Mouse (Mus musculus) C2C12 (cell line): ENCODE data around the gene Rcn2.

ENCODE experiments used
- CEBPB ChIP-seq: IDR thresholded peaks from one replicate; pipeline ENCODE4 v1.6.1; 2011; ENCODE audit warnings: low read depth, mild to moderate bottlenecking, control low read depth, moderate library complexity
- CTCF ChIP-seq: IDR thresholded peaks from one replicate; pipeline ENCODE4 v1.5.1; 2011; ENCODE audit not compliant: control insufficient read depth, insufficient read depth, insufficient read length

GRCm38 (mm10) chr9:56101022-56101421, 59.4 kb downstream of the Rcn2 start:
- TF ChIP-seq CTCF (no peak), CEBPB (no peak)
